Mouse (Mus musculus) intestine, embryonic 14.5 days (tissue): Measurements from ENCODE around the gene Crlf2. TPM values are rescaled to one million over a fixed set of nuclear protein-coding genes. Genes with fewer than 3 reads are reported as not detected.

Experiments
- polyA plus RNA-seq: library from polyadenylated mRNA; unstranded; fragments of >200 nt; fragmentation: Nextera tagmentation; extraction: Ambion mirVana; gene quantifications from 2 replicates; pipeline ENCODE4 v1.2.1, GENCODE M21; 2014

Gene Crlf2
- polyA plus RNA-seq, 1 experiment from 2014 or later = 11.0 TPM

Other genes starting within 250 kb of the Crlf2 start
- not detected in 2 replicates for gene Vmn2r16, start 228.8 kb downstream of the Crlf2 start, polyA plus RNA-seq
- gene Vmn2r17, start 139.3 kb downstream of the Crlf2 start, polyA plus RNA-seq = not detected in 2 replicates
- gene 5430403G16Rik, start 132.0 kb upstream of the Crlf2 start, polyA plus RNA-seq = 3.3 and 3.4 TPM in 2 replicates
- gene 4930522L14Rik, start 192.9 kb upstream of the Crlf2 start, polyA plus RNA-seq = 12.1 and 13.1 TPM in 2 replicates